Mouse (Mus musculus) forebrain, embryonic 14.5 days (tissue): Measurements from ENCODE around the gene Clmn. TPM values are rescaled to one million over a fixed set of nuclear protein-coding genes. Genes with fewer than 3 reads are reported as not detected.
"Not testable (repeated sequence)": the region's sequence is repeated elsewhere in the genome, so short reads cannot be mapped to it uniquely, and the experiment has no call there.

Experiments used
- ATAC-seq: fragments of 200-750 bp; cut with Nextera tagmentation; 2 replicates; pipeline ENCODE4 v1.8.0; 2017; ENCODE audit warnings: mild to moderate bottlenecking, moderate library complexity
- DNase-seq: peaks from one replicate; pipeline ENCODE4 v3.0.0-alpha.2; 2015; ENCODE audit warnings: low spot score
- H3K27ac ChIP-seq: fragments of 300-500 bp; sonication (generic); 2 replicates; pipeline ENCODE4 v1.5.1; 2014; ENCODE audit warnings: low read depth, mild to moderate bottlenecking, control low read depth, low read length, moderate library complexity
- H3K27me3 ChIP-seq: fragments of 300-500 bp; sonication (generic); replicated peaks from 2 replicates; pipeline ENCODE4 v1.6.1; 2014; ENCODE audit warnings: low read length, control low read depth, mixed read lengths; ENCODE audit not compliant: control insufficient read depth, insufficient read depth
- H3K36me3 ChIP-seq: fragments of 300-500 bp; sonication (generic); 2 replicates; pipeline ENCODE4 v1.6.1; 2014; ENCODE audit warnings: low read length, control low read depth; ENCODE audit not compliant: control insufficient read depth, insufficient read depth
- H3K4me1 ChIP-seq: fragments of 300-500 bp; sonication (generic); 2 replicates; pipeline ENCODE4 v1.6.1; 2014; ENCODE audit warnings: antibody characterized with exemption, low read length, control low read depth; ENCODE audit not compliant: control insufficient read depth, insufficient read depth
- H3K4me2 ChIP-seq: fragments of 300-500 bp; sonication (generic); 2 replicates; pipeline ENCODE4 v1.6.1; 2014; ENCODE audit warnings: mild to moderate bottlenecking, control low read depth, low read length
- H3K4me3 ChIP-seq: fragments of 300-500 bp; sonication (generic); 2 replicates; pipeline ENCODE4 v1.5.1; 2014; ENCODE audit warnings: low read depth, low read length, control low read depth
- H3K9ac ChIP-seq: fragments of 300-500 bp; sonication (generic); 2 replicates; pipeline ENCODE4 v1.6.1; 2014; ENCODE audit warnings: mild to moderate bottlenecking, low read length, control low read depth, moderate library complexity
- H3K9me3 ChIP-seq: fragments of 300-500 bp; sonication (generic); replicated peaks from 2 replicates; pipeline ENCODE4 v1.6.1; 2016; ENCODE audit warnings: low read length, control low read depth, mixed read lengths; ENCODE audit not compliant: control insufficient read depth
- WGBS: fragments of 180-500 bp; shearing (Covaris S2); extraction: QIAGEN DNeasy Blood & Tissue Kit; methylation state at CpG from one replicate; pipeline ENCODE4 v1.1.7; 2014; 5-methylcytosine and 5-hydroxymethylcytosine counted together
- polyA plus RNA-seq: library from polyadenylated mRNA; unstranded; fragments of >200 nt; fragmentation: Nextera tagmentation; extraction: Ambion mirVana; gene quantifications from 2 replicates; pipeline ENCODE4 v1.2.1, GENCODE M21; 2014

Clmn gene
- polyA plus RNA-seq, 1 experiment from 2014 or later, result 0.33 TPM

DNA sequence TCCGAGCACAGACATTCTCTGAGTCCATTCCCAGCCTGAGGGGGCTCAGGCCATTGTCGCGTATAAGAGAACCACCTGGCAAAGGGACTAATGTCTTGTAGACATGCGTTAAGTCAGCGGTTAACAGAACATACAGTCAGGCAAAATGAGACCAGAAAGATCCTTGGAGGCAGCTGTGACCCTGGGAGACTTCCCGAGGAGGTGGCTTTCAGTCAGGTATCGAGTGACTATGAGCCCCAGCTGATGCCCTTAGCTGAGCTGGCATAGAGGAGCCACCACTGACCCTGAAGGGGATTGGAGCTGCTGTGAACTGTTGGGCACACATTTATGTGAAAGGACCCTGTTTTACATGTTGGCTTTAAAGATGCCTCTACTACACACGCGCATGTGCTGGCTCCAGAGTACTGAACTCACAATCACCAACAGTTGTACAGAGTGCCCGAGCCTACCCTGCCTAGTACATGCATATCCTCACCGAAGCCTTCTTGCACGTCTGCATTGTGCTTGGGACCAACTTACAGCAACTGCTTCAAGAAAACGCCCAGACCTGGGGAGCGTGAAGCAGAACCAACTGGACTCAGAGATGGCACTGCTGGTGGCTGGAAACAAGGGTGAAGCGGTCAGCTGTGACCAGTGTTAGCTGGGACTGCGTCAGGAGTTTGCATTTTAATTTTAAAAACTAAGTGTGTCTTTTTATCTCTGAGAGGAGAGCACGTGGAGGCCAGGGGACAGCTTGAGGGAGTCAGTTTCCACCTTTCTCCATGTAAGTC lies 34.0 kb downstream of the Clmn start:
- H3K4me3 ChIP-seq, result no peak overlapping the region
- H3K36me3 ChIP-seq, result no peaks in the 10 kb centered on the region
- ATAC-seq, result no peak
- no peaks in the 10 kb centered on the region for H3K27me3 ChIP-seq
- no peak overlapping the region for H3K4me2 ChIP-seq
- DNase-seq, result no peak
- H3K9me3 ChIP-seq, result no peaks in the 10 kb centered on the region
- peaks cover 11% of the 10 kb centered on the region for H3K4me1 ChIP-seq
- WGBS, result 74% methylated on average over 17 of the region's 17 CpGs
- H3K27ac ChIP-seq, result no peak overlapping the region
- no peak overlapping the region for H3K9ac ChIP-seq

DNA sequence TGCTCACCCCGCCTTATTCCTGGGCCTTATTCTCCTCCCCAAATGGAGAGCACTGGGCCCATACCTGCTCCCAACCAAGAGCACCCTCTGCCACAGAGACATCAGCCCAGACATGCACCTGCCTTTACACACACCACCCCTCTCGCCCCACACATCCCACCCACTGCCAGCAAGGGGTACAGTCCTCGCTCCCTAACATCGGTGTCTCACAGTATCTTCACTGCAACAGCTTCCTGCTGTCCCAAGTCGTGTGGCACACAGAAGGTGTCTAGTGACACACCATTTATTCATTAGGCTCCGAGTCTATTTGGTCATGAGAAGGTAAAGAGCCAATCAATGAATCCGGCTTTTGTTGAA lies 34.6 kb downstream of the Clmn start:
- no peak overlapping the region for H3K27ac ChIP-seq
- ATAC-seq (no peak), DNase-seq (no peak)
- H3K4me1 ChIP-seq, result peaks cover 13% of the 10 kb centered on the region
- no peak overlapping the region for H3K9ac ChIP-seq
- H3K4me3 ChIP-seq, result no peak overlapping the region
- H3K4me2 ChIP-seq, result no peak overlapping the region
- WGBS, result 66% methylated on average over 7 of the region's 7 CpGs
- H3K36me3 ChIP-seq, result no peaks in the 10 kb centered on the region
- H3K27me3 ChIP-seq, result no peaks in the 10 kb centered on the region
- H3K9me3 ChIP-seq, result no peaks in the 10 kb centered on the region

DNA sequence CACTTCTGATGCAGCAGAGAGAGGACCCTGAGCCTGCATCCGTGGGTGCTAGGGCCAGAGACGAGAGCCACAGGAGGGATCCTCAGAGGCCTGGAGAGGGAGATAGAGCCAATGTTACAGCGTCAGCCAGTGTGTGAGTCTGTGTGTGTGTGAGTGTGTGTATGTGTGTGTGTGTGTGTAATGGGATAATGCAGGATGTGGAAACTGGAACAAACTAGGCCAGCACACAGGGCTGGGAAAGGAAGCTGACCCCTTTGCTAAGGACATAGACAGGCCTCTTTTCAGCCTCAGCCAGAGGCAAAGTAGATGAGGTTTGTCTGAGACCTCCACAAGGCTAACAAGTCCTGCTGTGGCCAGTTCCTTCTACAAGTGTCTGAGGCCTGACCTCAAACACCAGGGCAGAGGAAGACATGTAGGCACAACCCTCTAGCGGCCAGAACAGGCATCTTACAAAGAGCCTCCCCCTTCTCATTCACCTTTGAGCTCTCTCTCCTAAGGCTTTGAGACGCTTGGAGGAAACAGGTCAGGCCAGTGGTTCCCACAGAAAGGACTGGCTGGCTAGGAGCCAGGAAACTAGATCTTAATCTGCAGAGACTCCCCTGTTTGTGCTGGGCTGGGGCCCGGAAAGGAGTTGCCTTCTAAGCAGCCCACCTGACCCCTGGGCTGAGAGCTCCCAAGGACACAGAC lies 35.1 kb downstream of the Clmn start:
- Histone ChIP-seq H3K4me3 (no peak overlapping the region), H3K9me3 (no peaks in the 10 kb centered on the region), H3K4me2 (no peak overlapping the region), H3K36me3 (no peaks in the 10 kb centered on the region), H3K4me1 (peaks cover 17% of the 10 kb centered on the region), H3K27me3 (no peaks in the 10 kb centered on the region), H3K27ac (no peak overlapping the region), H3K9ac (no peak overlapping the region)
- 36% methylated on average over 6 of the region's 6 CpGs for WGBS
- ATAC-seq (no peak), DNase-seq (no peak)

DNA sequence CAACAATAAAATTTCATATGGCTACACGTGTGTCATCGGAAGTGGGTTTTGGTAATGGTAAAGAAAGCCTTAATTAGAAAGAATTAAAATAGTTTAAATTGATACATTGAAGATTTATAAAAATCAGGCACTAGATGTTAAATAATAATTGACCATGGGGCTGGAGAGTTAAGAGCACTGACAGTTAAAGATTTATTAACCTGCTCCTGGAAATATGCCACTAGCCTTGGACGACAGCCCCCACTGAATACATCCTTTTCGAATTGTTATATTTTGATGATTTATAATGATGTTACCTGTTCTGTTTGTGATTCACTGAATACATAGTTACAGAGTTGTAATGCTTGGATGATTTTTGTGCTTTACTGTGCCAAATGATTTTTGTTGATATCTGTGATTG lies 35.9 kb downstream of the Clmn start:
- H3K27me3 ChIP-seq, ATAC-seq, H3K27ac ChIP-seq, H3K4me2 ChIP-seq, H3K36me3 ChIP-seq, H3K9me3 ChIP-seq, H3K4me3 ChIP-seq, DNase-seq, H3K9ac ChIP-seq: not testable (repeated sequence)
- H3K4me1 ChIP-seq, result peaks cover 23% of the 10 kb centered on the region
- 89% methylated on average over 4 of the region's 4 CpGs for WGBS

DNA sequence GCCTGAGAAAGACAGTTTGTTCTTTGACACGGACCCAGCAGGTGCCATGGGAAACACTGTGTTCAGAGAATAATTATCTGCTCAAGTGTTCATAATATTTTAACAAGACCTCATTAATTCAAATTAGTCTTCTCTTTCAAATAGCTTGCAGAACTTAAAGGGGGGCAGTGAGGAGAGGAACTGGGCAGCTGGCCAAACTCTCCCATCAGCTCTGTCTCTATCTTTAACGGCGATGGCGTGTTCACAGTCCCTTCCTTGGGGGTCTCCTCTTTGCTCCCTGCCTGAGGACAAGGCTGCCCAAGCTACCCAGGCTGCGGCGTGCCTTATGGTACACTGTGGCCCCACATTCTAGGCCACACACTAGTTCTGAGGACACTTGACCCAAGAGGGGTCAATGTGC lies 37.2 kb downstream of the Clmn start:
- H3K4me3 ChIP-seq, result no peak overlapping the region
- H3K4me1 ChIP-seq, result peaks cover 23% of the 10 kb centered on the region
- H3K9me3 ChIP-seq, result no peaks in the 10 kb centered on the region
- H3K27ac ChIP-seq, result no peak overlapping the region
- no peaks in the 10 kb centered on the region for H3K36me3 ChIP-seq
- H3K4me2 ChIP-seq, result no peak overlapping the region
- ATAC-seq (peak; percentile 55), DNase-seq (peak; percentile 81)
- no peak overlapping the region for H3K9ac ChIP-seq
- H3K27me3 ChIP-seq, result no peaks in the 10 kb centered on the region
- WGBS, result 7% methylated on average over 6 of the region's 6 CpGs

DNA sequence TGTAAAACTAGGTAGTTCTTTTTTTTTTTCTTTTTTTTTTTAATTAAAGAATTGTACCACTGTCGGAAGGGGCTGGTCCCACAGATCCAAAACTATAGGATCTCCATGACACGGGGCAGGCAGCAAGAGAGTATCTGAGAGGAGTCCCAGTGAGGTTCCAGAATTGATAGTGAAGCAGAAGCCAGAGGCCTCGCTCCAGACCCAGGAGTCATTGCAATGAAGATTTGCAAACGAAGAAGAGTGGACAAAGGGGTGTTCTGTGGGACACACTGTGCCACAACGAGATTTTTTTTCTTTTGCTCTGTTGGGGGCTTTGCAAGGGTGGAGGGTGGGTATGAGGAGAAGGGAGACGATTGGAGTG lies 40.0 kb downstream of the Clmn start:
- Histone ChIP-seq H3K27me3 (no peaks in the 10 kb centered on the region), H3K9ac (no peak overlapping the region), H3K4me3 (no peak overlapping the region), H3K4me2 (no peak overlapping the region), H3K9me3 (no peaks in the 10 kb centered on the region), H3K4me1 (peaks cover 25% of the 10 kb centered on the region), H3K36me3 (no peaks in the 10 kb centered on the region), H3K27ac (no peak overlapping the region)
- DNase-seq, result no peak
- no peak for ATAC-seq
- WGBS, result 15% methylated on average over 6 of the region's 6 CpGs

DNA sequence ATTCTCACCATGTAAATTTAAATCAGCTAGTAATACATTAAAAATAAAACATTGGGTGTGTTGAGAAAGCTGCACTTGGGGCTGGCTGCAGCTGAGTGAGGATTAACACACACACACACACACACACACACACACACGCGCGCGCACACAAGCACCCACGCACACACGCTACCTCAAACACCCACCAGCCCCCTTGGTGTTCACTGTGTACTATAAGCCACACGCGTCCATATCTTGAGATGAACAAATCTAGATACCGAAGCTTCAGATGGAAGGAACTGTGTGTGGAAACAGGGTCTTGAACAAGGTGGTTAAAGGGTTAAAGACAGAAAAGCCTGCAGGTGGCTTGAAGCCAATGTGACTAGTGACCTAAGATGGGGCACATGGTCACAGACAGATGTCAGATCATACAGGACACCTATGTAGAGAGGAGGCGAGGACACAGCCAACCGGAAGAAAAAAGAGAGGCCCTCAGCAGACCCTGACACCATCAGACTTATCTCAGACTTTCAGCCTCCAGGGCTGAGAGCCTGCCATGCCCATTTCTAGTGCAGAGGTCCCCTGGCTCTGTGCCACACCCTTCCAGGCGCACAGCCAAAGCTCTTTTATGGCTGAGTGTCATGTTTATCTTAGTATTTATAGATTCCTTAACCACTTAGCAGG lies 40.5 kb downstream of the Clmn start:
- H3K9me3 ChIP-seq, result no peaks in the 10 kb centered on the region
- WGBS, result 65% methylated on average over 12 of the region's 12 CpGs
- no peaks in the 10 kb centered on the region for H3K36me3 ChIP-seq
- H3K4me2 ChIP-seq, result no peak overlapping the region
- DNase-seq, result peak; percentile 86
- H3K9ac ChIP-seq, result no peak overlapping the region
- no peaks in the 10 kb centered on the region for H3K27me3 ChIP-seq
- peaks cover 25% of the 10 kb centered on the region for H3K4me1 ChIP-seq
- no peak overlapping the region for H3K27ac ChIP-seq
- ATAC-seq, result peak; percentile 43
- no peak overlapping the region for H3K4me3 ChIP-seq

DNA sequence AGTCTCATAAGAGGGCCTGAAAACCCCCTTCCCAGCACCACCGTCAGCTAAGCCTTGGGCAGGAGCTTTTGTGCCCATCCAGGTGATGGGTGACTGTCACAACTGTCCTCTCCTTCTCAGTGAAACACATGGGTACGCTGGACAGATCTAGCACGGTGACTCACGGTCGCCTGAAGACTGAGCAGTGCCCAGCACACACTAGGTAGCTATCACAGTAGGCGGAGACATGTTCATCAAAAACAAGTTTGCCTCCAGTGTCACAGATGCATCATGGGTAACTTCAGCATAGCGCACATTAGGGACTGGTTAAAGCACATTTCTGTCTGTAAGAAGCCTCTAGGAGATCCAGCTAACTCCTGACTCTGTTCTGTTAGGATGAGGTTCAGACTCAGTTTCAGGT lies 41.2 kb downstream of the Clmn start:
- Histone ChIP-seq H3K4me2 (no peak overlapping the region), H3K9ac (no peak overlapping the region), H3K4me3 (no peak overlapping the region), H3K4me1 (peaks cover 25% of the 10 kb centered on the region), H3K27ac (no peak overlapping the region), H3K9me3 (no peaks in the 10 kb centered on the region), H3K36me3 (no peaks in the 10 kb centered on the region), H3K27me3 (no peaks in the 10 kb centered on the region)
- WGBS, result 94% methylated on average over 7 of the region's 7 CpGs
- ATAC-seq (no peak), DNase-seq (no peak)
